Mouse (Mus musculus) urinary bladder, postnatal 0 days (tissue): ENCODE data around the gene Nat8f3. TPM values are rescaled to one million over a fixed set of nuclear protein-coding genes. Genes with fewer than 3 reads are reported as not detected.

Experiments used
- microRNA-seq: library from miRNA; unstranded; fragments of <30 nt; microRNA quantifications from one replicate; pipeline ENCODE4, GENCODE M21; 2016
- polyA plus RNA-seq: library from polyadenylated mRNA; unstranded; fragments of >200 nt; fragmentation: Nextera tagmentation; extraction: Ambion mirVana; gene quantifications from 2 replicates; pipeline ENCODE4 v1.2.1, GENCODE M21; 2015

Gene Nat8f3
- polyA plus RNA-seq = 0.11 and 0.13 TPM in 2 replicates

GRCm38 (mm10) chr6:85765532-85765931 is at the start of gene Nat8f3:
Nat8f3 (minus strand) TSS chr6:85765754.

GRCm38 (mm10) chr6:85713105-85713504 is 52.4 kb downstream of the Nat8f3 start, which contains the start of gene Nat8f7:
Nat8f7 (minus strand) TSS chr6:85713205.

Small RNAs within 50 kb of the gene (microRNA-seq; reads per million reads assigned to microRNA genes)
- gene Gm27317 = not detected
- not detected for gene Mir6375

Other genes with a start within 250 kb of the Nat8f3 start
- gene Alms1, start 178.2 kb downstream of the Nat8f3 start, polyA plus RNA-seq = 1.1 and 1.2 TPM in 2 replicates
- gene Nat8f7, start 52.5 kb downstream of the Nat8f3 start, polyA plus RNA-seq = 0.11 and 0.24 TPM in 2 replicates
- gene Nat8f6, start 55.2 kb upstream of the Nat8f3 start, polyA plus RNA-seq = not detected in 2 replicates
- 0.55 and 0.70 TPM in 2 replicates for gene Nat8f5, start 55.2 kb upstream of the Nat8f3 start, polyA plus RNA-seq
- 0.65 and 0.90 TPM in 2 replicates for gene Nat8, start 66.3 kb upstream of the Nat8f3 start, polyA plus RNA-seq
- 0.05 TPM in 1 of 2 replicates, not detected in the other for gene Nat8f2, start 103.4 kb upstream of the Nat8f3 start, polyA plus RNA-seq
- 1.8 TPM in 2 replicates for gene Nat8f4, start 139.1 kb upstream of the Nat8f3 start, polyA plus RNA-seq
- gene Tprkb, start 146.1 kb upstream of the Nat8f3 start, polyA plus RNA-seq = 30.2 and 31.8 TPM in 2 replicates
- 6.0 and 7.4 TPM in 2 replicates for gene Nat8f1, start 149.9 kb upstream of the Nat8f3 start, polyA plus RNA-seq
- gene Dusp11, start 195.9 kb upstream of the Nat8f3 start, polyA plus RNA-seq = 38.1 and 52.5 TPM in 2 replicates